Mouse (Mus musculus): ENCODE measurements at regions not wholly inside any gene's neighbourhood (a gene's known extent, or its start where the extent isn't known, plus 50 kb on each side); places are given as distances from the start of the nearest gene placed in this dataset.

- no peak for DNase-seq (ENCODE audit: inconsistent ontology term)
Observed at GRCm38 (mm10) chr12:26783800-26784199, 314.8 kb downstream of the Cmpk2 start.

GRCm38 (mm10) chr12:26781537-26781936 lies 312.5 kb downstream of the Cmpk2 start:
- DNase-seq (ENCODE audit: inconsistent ontology term), result peak; percentile 40

- DNase-seq (ENCODE audit: inconsistent ontology term), result no peak
Observed at GRCm38 (mm10) chr12:26778796-26779195, 309.8 kb downstream of the Cmpk2 start.

GRCm38 (mm10) chr12:26776986-26777385 lies 308.0 kb downstream of the Cmpk2 start:
- no peak for DNase-seq (ENCODE audit: inconsistent ontology term)

- DNase-seq (ENCODE audit: inconsistent ontology term), result no peak
Observed at GRCm38 (mm10) chr12:26774016-26774415, 305.0 kb downstream of the Cmpk2 start.

- DNase-seq (ENCODE audit: inconsistent ontology term), result no peak
Observed at GRCm38 (mm10) chr12:26770753-26771583, 302.0 kb downstream of the Cmpk2 start.

GRCm38 (mm10) chr12:26767551-26767950 lies 298.5 kb downstream of the Cmpk2 start:
- no peak for DNase-seq (ENCODE audit: inconsistent ontology term)

GRCm38 (mm10) chr12:26758657-26759325 lies 289.8 kb downstream of the Cmpk2 start:
- DNase-seq (ENCODE audit: inconsistent ontology term), result no peak

GRCm38 (mm10) chr12:26756284-26756683 lies 287.3 kb downstream of the Cmpk2 start:
- no peak for DNase-seq (ENCODE audit: inconsistent ontology term)

- DNase-seq (ENCODE audit: inconsistent ontology term), result no peak
Observed at GRCm38 (mm10) chr12:26754611-26755010, 285.6 kb downstream of the Cmpk2 start.

GRCm38 (mm10) chr12:26734558-26734897 lies 265.5 kb downstream of the Cmpk2 start:
- DNase-seq (ENCODE audit: inconsistent ontology term), result no peak

- DNase-seq (ENCODE audit: inconsistent ontology term), result no peak
Observed at GRCm38 (mm10) chr12:26733822-26734557, 265.0 kb downstream of the Cmpk2 start.

GRCm38 (mm10) chr12:26723399-26723798 lies 254.4 kb downstream of the Cmpk2 start:
- no peak for DNase-seq (ENCODE audit: inconsistent ontology term)

GRCm38 (mm10) chr12:26698838-26699237 lies 229.8 kb downstream of the Cmpk2 start:
- DNase-seq (ENCODE audit: inconsistent ontology term), result peak; percentile 12

GRCm38 (mm10) chr12:26688048-26688447 lies 219.0 kb downstream of the Cmpk2 start:
- peak; percentile 33 for DNase-seq (ENCODE audit: inconsistent ontology term)

- DNase-seq (ENCODE audit: inconsistent ontology term), result no peak
Observed at GRCm38 (mm10) chr12:26680568-26680947, 211.6 kb downstream of the Cmpk2 start.

- DNase-seq (ENCODE audit: inconsistent ontology term), result no peak
Observed at GRCm38 (mm10) chr12:26679887-26680567, 211.0 kb downstream of the Cmpk2 start.

GRCm38 (mm10) chr12:26665466-26665865 lies 196.5 kb downstream of the Cmpk2 start:
- DNase-seq (ENCODE audit: inconsistent ontology term), result peak; percentile 1

GRCm38 (mm10) chr12:26654251-26654650 lies 185.2 kb downstream of the Cmpk2 start:
- DNase-seq (ENCODE audit: inconsistent ontology term), result no peak

GRCm38 (mm10) chr12:26653781-26654180 lies 184.8 kb downstream of the Cmpk2 start:
- no peak for DNase-seq (ENCODE audit: inconsistent ontology term)

- DNase-seq (ENCODE audit: inconsistent ontology term), result peak; percentile 21
Observed at GRCm38 (mm10) chr12:26646141-26646540, 177.1 kb downstream of the Cmpk2 start.

- DNase-seq (ENCODE audit: inconsistent ontology term), result no peak
Observed at GRCm38 (mm10) chr12:26635665-26636241, 166.7 kb downstream of the Cmpk2 start.

Data from Muller cell, postnatal 12 days (primary cell).